Mouse (Mus musculus) monocyte, adult 5-6 weeks (primary cell): ENCODE results near the gene Ube2g2. TPM values are rescaled to one million over a fixed set of nuclear protein-coding genes. Genes with fewer than 3 reads are reported as not detected.
"Not testable (repeated sequence)": the region's sequence is repeated elsewhere in the genome, so short reads cannot be mapped to it uniquely, and the experiment has no call there.

Experiments
- ATAC-seq: fragments of 153-309, 156-312 bp; replicated peaks from 2 replicates; pipeline ENCODE4 v1.8.0; 2017; ENCODE audit warnings: mild to moderate bottlenecking; ENCODE audit not compliant: low TSS enrichment, insufficient number of reproducible peaks, severe bottlenecking, poor library complexity, low FRiP score
- total RNA-seq: library from RNA; stranded (forward); fragments of 200-1000, 200-491, 200-594 nt; gene quantifications from 3 replicates; pipeline ENCODE4 v1.2.3, GENCODE M21; 2017

Gene Ube2g2
- total RNA-seq, 1 experiment from 2014 or later: 70.3 TPM

- ATAC-seq: no peak
These were observed 64.0 kb downstream of the Ube2g2 start, which contains the start of gene Tspear for GRCm38 (mm10) chr10:77685895-77686664. Gene Tspear (plus strand): TSS chr10:77686569.

- no peak for ATAC-seq
These were observed 64.9 kb downstream of the Ube2g2 start for GRCm38 (mm10) chr10:77687021-77687420.

GRCm38 (mm10) chr10:77690356-77690807 lies 68.3 kb downstream of the Ube2g2 start, which contains the start of gene Gm19402:
Gene Gm19402 (minus strand): TSS chr10:77690757.
- ATAC-seq: not testable (repeated sequence)

Other genes with a start within 250 kb of the Ube2g2 start
- gene Adarb1, start 204.0 kb upstream of the Ube2g2 start, total RNA-seq: 0.11 to 1.6 TPM (median 0.38 TPM) in 3 replicates
- gene Fam207a, start 106.5 kb upstream of the Ube2g2 start, total RNA-seq: 24.9 to 35.4 TPM (median 27.8 TPM) in 3 replicates
- 1,034 to 1,189 TPM (median 1,065 TPM) in 3 replicates for gene Itgb2, start 92.0 kb upstream of the Ube2g2 start, total RNA-seq
- gene Pttg1ip, start 40.6 kb upstream of the Ube2g2 start, total RNA-seq: 79.9 to 128 TPM (median 104 TPM) in 3 replicates
- 84.2 to 128 TPM (median 126 TPM) in 3 replicates for gene Sumo3, start 16.2 kb upstream of the Ube2g2 start, total RNA-seq
- gene Gm49325, start 16.1 kb upstream of the Ube2g2 start, total RNA-seq: 1.7 to 5.5 TPM in 2 of 3 replicates, not detected in the other
- not detected in 3 replicates for gene Tspear, start 64.3 kb downstream of the Ube2g2 start, total RNA-seq
- gene Gm19402, start 68.5 kb downstream of the Ube2g2 start, total RNA-seq: not detected in 3 replicates
- not detected in 3 replicates for gene Gm9508, start 75.0 kb downstream of the Ube2g2 start, total RNA-seq
- gene Gm10272, start 84.4 kb downstream of the Ube2g2 start, total RNA-seq: not detected in 3 replicates
- gene Gm10024, start 89.2 kb downstream of the Ube2g2 start, total RNA-seq: not detected in 3 replicates
- gene Gm10142, start 93.5 kb downstream of the Ube2g2 start, total RNA-seq: not detected in 3 replicates
- gene Krtap12-1, start 98.3 kb downstream of the Ube2g2 start, total RNA-seq: not detected in 3 replicates
- not detected in 3 replicates for gene Gm10100, start 104.2 kb downstream of the Ube2g2 start, total RNA-seq
- not detected in 3 replicates for gene Gm18596, start 120.4 kb downstream of the Ube2g2 start, total RNA-seq
- gene Gm9736, start 129.1 kb downstream of the Ube2g2 start, total RNA-seq: not detected in 3 replicates
- gene Gm3233, start 137.4 kb downstream of the Ube2g2 start, total RNA-seq: not detected in 3 replicates
- not detected in 3 replicates for gene Gm3238, start 149.1 kb downstream of the Ube2g2 start, total RNA-seq
- not detected in 3 replicates for gene Gm7138, start 154.7 kb downstream of the Ube2g2 start, total RNA-seq
- not detected in 3 replicates for gene Gm3250, start 160.3 kb downstream of the Ube2g2 start, total RNA-seq
- gene Gm7137, start 165.9 kb downstream of the Ube2g2 start, total RNA-seq: not detected in 3 replicates
- gene Gm9639, start 172.8 kb downstream of the Ube2g2 start, total RNA-seq: not detected in 3 replicates
- not detected in 3 replicates for gene Gm19668, start 176.9 kb downstream of the Ube2g2 start, total RNA-seq
- gene Gm9507, start 189.6 kb downstream of the Ube2g2 start, total RNA-seq: not detected in 3 replicates
- not detected in 3 replicates for gene Gm2696, start 192.4 kb downstream of the Ube2g2 start, total RNA-seq
- gene Krtap10-4, start 204.8 kb downstream of the Ube2g2 start, total RNA-seq: not detected in 3 replicates
- not detected in 3 replicates for gene Krtap10-10, start 213.7 kb downstream of the Ube2g2 start, total RNA-seq
- not detected in 3 replicates for gene Gm36176, start 224.5 kb downstream of the Ube2g2 start, total RNA-seq
- gene Gm10318, start 230.6 kb downstream of the Ube2g2 start, total RNA-seq: not detected in 3 replicates
- gene Gm3285, start 239.7 kb downstream of the Ube2g2 start, total RNA-seq: not detected in 3 replicates